Mouse (Mus musculus): Measurements from ENCODE around the gene Ddx19a.
"Not testable (repeated sequence)": the region's sequence is repeated elsewhere in the genome, so short reads cannot be mapped to it uniquely, and the experiment has no call there.

Ddx19a gene

DNA sequence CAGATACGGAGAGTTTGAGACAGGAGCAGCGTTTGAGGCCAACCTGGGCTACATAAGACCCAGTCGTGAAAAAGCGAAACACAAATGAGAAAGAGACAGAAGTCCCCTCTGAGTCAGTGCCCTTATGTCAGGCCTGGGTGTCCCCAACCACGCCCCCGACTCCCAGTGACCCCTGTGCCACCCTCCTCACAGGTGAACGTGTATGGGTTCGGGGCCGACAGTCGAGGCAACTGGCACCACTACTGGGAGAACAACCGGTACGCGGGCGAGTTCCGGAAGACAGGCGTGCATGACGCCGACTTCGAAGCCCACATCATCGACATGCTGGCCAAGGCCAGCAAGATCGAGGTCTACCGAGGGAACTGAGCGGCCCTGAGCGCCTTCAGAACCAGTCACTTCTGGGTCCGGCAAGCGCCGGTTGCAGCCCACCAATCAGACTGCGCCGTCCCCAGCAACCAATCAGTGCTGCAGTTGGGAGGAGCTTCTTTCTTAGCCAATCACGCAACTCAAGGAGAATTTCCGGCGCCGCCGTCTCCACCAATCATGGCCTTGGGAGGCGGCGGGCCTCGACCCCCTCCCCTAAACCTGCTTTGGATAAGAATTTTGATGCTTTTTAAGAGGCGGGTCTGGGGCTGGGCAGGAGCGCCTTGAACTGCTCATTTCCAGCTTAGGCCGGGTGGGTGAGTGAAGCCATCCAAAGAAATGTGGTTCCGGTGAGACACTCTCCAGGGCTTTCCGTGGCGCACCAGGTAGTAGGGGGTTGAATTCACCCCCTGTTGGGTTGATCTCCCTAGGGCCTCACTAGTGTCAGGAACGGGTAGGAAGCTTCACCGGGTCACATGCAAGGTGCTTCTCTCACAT lies 27.5 kb downstream of the Ddx19a start:
- DNase-seq: peak; percentile 83 to 84

DNA sequence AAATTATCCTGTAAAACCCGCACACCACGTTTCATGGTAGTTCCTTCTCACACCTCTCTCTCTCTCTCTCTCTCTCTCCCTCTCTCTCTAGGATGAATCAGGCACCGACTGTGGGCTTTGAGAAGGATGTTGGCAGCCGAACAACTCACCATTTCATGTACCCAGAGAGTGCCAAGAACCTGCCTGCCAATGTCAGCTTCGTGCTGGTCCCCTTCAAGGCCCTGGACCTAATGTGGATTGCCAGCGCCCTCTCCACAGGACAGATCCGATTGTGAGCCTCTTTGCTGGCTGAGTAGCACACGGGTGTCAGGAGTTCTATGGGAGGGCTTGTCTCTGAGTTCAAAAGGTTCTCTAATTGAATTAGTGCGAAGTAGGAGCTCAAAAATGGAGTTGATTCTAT lies 30.3 kb downstream of the Ddx19a start:
- no peak for DNase-seq

DNA sequence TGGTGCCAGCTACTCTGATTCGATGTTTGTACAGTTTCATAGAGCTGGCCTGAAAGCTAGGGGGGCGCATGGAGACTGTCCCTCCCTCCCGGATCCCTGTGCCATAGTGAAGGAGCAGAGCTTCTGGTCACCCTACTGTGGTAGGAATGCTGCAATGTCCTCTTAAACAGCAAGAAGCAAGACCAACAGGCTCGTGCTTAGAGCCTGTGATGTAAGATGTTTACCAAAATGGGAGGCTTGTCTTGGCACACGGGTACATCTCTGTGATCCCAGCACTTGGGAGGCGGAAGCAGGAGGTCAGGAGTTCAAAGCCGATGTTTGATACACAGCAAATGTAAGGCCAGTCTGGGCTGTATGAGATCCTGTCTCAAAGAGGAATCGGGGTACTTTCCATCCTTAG lies 31.0 kb downstream of the Ddx19a start:
- DNase-seq: no peak

DNA sequence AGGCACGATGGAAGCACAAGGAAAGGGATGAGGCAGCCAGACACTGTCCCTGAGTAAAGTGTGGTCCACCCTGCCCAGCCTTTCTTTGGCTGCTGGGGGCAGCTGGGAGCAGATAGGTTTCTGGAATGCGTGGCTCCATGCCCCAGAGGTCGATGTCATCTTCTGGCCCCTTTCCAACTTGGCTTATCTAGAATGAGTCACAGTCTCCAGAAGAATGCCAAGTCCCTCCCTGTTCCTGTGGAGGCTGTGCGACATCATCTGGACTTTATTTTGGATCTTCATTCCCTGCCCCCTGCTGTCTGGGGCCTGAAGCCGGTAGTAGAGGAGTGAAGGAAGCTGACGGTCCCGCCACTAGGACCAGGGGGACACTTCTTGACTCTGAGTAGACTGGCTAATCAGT lies 32.0 kb downstream of the Ddx19a start:
- no peak for DNase-seq

DNA sequence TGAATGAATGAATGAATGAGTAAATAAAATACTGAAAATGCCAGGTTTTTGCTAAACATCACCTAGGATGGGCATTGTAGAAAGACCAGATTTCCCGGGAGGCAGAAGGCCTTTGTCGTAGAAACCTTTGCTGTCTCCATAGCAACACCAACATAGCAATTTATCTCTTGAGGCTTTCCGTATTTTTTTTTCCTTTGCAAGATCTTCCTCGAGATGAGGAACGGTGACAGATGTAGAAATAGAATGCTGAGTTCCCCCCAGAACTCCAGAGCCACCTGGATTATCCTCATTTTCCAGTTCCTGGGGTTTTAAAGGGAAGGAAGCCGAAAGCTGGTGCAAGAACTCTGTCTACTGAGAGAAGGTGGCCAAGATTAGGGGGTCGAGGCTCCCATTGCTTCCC lies 32.9 kb downstream of the Ddx19a start:
- DNase-seq: no peak

DNA sequence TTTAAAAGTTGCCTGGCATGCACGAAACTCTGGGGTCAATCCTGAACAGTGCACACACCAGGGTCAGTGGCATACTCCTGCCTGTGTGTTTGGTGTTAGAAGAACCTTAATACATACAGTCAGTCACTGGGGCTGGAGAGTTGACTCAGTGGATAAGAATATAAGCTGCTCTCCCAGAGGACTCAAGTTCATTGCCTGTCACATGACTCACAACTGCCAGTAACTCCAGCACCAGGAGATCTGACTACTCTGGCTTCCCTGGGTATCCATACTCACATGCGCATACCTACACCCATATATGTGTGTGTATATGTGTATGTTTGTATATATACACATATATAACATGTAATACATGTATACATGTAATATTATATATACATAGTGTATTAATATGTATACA lies 34.5 kb downstream of the Ddx19a start:
- no peak for DNase-seq

DNA sequence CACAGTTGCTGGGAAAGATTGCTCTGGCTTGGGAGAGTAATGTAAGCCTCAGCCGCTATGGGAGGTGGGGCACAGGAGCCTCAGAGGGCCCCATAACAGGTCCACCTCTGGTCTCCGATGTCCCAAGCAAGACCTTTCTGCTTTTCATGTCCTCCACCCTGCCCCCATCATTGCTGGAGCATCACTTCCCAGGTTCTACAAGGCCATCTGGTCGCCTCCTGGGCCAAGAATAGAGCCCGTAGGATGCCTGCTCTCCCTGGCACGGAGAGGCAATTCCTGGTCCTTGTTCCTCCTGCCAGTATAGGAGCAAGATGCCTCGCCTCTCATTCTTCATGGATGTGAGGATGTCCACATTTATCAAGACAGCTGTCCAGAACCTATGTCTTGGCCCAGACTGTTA lies 37.7 kb downstream of the Ddx19a start:
- DNase-seq: no peak

DNA sequence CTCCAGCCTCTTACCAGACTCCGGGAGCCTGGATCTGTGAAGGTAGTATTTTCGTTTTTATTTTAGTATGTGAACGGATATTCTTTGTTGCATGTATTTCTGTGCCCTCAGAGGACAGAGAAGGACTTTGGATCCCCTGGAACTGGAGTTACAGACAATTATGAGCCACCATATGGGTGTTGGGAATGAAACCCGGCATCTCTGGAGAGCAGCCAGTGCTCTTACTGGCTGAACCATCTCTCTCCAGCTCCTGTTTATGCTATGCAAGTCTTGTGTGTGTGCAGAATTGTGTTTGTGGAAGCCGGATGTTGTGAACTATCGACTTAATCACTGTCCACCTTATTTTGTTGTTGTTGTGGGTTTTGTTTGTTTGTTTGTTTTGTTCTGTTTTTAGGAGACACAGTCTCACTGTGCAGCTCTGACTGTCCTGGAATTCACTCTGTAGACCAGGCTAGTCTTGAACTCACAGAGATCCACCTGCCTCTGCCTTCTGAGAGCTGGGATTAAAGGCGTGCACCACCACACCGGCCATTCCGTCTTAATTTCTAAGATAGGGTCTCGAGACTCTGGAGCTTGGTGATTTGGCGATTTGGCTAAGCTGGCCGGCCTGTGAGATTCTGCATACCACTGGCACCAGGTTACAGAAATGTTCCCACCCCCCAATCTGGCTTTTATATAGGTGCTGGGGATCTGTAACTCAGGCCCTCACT lies 38.4 kb downstream of the Ddx19a start:
- DNase-seq: no peak

DNA sequence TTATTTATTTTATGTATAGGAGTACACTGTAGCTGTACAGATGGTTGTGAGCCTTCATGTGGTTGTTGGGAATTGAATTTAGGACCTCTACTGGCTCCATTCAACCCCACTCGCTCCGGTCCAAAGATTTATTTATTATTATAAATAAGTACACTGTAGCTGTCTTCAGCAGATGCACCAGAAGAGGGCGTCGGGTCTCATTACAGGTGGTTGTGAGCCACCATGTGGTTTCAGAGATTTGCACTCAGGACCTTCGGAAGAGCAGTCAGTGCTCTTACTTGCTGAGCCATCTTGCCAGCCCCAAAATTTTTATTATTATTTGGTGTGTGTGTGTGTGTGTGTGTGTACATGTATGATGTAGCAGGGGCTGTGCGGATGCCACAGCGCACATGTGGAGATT lies 39.0 kb downstream of the Ddx19a start:
- DNase-seq: not testable (repeated sequence)

DNA sequence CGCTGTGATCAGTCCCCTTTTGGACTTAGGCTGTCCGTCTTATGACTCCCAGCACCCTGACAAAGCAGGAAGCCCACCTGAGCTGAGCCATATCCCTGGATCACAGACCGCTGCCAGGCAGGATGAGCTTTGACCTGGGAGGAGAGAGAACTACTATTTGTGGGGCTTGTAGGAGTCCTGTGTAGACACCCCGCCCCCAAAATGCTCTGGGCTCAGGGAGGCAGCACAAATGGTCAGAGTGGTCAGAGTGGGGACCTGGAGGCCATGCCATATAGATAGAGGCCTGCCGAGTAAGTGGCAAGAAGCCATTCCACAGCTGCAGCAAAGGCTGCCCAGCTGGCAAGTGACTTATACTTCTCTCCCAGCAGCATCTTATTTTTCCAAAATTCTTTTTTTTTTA lies 39.5 kb downstream of the Ddx19a start:
- no peak for DNase-seq

DNA sequence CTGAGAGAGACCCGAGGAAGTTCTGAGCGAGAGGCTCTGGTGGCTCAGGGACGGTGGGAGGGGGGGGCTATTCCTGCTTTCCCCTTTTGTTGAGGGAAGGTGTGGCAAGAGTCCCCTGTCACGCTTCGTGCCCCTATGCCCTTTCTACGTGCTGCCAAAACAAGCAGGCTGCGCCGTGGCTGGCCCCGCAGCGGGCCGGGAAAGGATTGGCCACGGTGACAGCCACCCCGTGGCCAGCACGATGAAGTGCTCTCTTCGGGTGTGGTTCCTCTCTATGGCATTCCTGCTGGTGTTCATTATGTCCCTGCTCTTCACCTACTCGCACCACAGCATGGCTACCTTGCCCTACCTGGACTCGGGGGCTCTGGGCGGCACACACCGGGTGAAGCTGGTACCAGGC lies 40.1 kb downstream of the Ddx19a start:
- DNase-seq: no peak

DNA sequence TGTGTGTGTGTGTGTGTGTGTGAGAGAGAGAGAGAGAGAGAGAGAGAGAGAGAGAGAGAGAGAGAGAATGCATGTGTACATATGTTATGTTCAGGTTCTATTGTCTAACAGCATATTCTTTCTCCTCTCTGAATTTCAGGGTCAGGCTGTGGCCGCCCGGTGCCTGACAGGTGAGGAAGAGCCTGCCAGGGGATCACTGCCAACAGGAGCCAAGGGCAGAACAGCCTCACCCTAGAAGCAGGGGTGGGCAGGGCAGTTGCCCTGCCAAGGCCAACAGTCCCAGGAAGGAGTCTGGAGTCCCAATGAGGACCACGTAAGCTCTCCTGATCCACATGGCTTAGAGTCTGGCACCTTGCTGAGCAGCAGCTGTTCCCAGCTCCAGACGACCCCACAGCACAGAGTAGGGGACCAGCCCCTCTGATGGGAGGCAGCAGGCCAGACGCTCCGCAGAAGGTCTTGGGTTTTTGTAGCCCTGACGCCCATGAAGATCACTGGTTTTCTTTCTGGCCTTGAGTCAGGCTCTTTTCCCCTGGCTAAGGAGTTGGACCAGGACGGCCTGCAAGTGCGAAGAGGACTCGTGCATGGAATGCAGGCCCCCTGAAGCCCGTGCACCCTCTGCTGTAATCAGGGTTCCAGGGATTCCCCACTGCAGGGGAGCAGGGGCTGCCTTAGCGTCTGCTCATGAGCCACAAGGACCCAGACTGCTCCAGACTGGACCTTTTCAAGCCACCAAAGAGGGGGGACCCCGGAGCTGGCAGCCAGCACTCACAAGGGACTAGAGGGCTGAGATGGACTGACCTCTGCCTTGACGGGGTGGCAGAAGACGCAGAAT lies 40.8 kb downstream of the Ddx19a start:
- DNase-seq: no peak

DNA sequence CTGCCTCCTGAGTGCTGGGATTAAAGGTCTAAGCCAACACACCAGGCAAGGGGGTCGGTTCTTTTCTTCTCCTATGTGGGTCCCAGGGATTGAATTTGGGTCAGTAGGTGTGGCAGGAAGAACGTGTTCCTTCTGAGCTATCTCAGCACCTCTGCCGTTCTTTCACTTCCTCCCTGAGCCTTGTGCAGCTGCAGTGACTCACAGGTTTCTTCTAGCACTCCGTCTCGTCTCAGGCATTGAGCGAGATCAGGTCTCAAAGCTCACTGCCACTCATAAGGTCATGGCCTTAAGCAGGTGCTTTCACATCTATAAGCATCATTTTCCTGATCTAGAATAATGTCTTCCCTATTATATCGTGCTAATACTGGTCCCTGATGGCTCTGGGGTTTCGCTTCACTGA lies 42.8 kb downstream of the Ddx19a start:
- peak; percentile 65 to 71 for DNase-seq

DNA sequence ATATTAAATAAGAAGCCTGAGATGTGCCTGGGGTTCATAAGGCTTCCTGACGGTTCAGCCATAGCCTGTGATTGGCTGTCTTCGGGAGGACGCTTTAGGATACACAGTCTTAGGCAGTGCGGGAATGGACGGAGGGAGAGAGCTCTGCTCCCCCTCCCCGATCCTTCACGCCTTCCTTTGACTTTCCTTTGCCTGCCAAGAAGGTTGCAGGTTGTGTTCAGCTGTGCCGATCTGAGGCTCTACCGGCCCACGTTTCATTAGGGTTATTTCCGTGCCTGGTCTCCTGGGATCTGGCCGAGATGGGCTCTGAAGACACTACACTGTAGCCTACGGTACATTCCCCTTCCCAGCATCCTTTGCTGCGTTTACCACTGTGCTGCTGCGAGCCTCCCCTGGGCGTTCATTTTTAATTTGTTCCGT lies 47.5 kb downstream of the Ddx19a start:
- peak; percentile 70 to 73 for DNase-seq

DNA sequence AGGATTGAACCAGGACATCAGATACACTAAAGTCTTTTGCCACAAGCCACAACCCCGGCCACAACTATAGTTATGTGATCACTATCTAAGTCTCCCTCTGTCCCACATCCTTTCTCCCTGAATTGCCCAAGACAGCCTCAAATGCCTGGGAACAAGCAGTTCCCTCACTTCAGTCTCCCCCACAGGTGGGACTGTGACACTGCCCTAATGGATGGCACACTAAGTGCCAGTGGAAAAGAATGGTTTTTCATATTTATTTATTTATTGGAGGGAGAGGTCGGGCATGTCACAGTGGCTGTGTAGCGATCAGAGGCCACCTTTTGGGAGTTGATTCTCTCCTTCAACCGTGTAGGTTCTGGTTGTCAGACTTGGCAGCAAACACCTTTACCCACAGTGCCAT lies 51.9 kb downstream of the Ddx19a start:
- DNase-seq: no peak

DNA sequence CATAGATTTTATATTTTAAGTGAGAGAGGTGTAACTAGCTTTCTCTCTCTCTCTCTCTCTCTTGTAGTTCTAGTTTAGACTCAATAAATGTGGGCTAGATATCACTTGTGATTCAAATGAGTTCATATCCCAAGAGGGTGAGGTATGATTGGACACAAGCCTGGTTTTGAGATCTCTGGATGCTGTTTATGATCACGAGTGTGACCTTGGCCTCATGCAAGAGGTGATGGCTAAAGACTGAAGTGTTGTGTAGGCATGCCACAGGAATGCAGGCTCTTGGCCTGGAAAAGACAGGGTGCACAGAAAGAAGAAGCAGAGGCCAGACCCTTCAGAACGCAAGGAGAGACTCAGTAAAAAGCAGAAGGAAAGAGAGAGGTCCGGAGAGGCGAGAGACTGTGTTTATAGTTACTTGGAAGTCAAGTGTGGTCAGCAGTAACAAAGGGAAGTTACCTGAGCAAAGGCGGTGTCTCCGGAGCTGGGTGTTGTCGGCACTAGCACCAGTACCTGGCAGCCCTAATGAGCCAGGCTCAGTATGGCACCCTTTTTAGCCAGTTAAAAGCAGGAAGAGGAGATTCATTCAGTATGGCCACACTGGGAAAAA lies 53.2 kb downstream of the Ddx19a start:
- no peak for DNase-seq

DNA sequence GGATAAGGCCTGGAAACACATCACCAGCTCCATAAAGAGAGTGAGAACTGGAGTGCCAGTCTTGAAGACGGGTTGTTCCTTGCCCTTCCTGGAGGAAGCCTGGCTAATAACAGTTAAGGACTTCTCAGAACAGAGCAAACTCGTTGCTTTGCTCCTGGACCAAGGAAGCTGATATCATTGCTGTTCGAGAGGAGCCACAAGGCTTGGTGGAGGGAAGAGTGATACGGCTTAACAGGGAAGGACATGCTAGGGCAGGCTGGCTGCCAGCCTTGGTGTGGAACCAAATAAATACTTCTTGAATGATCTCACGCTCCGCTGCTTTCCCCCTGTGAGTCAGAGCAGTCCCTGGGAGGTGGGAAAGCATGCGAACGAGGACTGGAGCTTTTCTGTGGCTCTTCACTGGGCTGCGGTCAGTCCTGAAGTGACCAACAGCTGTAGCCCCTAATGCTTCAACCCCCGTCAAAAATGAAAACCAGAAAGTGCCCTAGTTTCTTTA lies 56.1 kb downstream of the Ddx19a start:
- DNase-seq: no peak

DNA sequence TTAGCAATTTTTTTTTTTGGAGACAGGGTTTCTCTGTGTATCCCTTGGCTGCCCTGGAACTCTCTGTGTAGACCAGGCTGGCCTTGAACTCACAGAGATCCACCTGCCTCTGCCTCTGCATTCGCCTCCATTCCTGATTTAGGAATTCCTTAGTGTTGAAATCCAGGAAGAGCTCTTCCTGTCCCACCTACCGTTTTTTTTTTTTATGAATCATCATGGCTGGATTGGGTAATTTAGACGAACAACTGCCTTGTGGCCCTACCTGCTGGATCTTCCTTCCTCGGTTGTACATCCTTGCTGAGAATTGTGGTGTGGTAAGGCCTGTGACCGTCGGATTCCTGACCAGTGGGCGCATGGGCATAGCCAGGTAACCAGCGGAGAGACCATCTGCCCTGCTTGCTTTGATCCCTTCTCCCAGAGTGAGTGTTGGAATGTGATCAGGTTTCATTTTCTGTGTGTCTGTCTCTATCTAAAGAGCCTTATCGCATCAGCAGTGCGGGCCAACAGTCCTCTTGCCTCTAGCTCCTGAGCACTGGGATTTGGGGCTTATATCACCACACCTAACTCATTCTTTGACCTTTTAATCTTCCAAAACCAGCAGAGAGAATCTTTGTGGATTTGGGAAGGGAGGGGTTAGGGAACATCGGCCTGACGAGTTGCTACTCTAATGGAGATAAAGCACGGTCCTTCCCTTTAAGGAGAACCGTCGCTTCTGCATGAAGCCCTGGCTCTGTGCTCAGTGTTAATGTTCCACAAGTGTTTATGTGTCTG lies 56.7 kb downstream of the Ddx19a start:
- no peak for DNase-seq

DNA sequence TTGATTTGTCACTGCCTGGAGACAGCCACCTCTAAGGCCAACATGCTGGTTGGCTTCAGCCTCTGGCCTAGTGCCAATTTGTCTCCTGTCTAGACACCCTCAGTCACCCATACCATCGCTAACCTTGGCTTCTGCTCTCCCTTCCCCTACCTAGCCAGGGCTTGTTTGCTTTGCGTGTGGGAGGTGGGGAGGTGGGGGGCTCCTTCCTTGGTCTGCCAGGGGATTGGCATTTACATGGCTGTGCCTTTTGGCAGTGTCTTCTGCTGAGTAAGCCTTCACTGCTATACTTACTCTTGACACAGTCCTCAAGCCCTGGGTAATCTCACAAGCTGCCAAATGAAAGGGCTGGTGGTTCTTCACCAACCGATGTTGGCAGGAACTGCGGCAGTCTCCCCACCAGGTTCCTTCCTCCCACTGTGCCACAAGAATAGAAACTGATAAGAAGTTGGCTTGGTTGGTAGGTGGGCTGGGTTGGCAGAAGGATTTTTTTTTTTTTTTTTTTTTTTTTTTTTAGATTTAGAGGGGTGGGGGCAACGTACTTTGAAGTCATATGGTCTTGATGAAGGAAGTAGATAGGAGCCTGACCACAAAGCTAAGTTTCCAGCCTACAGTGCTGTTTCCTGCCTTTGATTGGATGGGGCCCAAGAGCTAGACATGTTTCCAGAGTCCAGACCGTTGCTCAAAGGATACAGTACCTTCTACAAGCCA lies 58.6 kb downstream of the Ddx19a start:
- peak; percentile 45 to 49 for DNase-seq

DNA sequence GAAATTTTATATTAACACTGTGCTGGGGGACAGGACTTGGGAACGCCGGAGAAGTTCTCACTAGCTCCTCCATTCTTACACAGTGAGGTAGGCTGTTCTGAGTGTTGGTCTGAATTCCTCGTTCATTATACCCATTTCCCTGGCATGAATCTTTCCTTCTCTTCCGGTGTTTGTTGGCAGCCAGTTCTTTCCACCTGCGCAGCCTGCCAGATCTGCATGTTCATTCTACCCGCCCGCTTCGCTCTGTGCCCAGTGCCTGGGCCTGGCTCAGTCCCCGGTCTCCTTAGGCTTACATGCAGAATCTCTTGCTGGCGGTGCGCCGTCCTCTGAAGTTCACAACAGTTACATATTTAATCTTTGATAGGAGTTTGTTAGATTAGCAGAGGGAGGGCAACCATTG lies 61.4 kb downstream of the Ddx19a start:
- no peak for DNase-seq

DNA sequence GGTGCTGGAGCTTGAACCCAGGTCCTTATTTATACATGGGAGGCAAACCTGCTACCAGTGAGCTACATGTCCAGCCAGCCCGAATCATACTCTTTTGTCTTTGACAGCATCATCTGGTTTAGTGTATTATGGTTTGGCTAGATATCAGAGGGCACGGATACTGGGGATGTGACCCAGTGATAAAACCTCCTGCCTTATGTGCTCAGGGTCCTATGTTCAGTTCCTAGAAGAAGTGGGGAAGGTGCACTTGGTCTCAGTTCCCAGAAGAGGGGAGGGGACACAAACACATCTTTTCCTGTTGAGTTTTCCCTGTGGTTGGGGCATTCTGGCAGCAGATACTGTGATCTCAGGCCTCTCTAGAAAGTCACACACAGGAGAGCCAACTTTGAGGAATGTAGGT lies 64.3 kb downstream of the Ddx19a start:
- DNase-seq: no peak

All from B cell, adult 2 months (primary cell).